Mouse (Mus musculus) pancreas, adult 10 weeks (tissue): ENCODE data around the gene Pdf. TPM values are rescaled to one million over a fixed set of nuclear protein-coding genes. Genes with fewer than 3 reads are reported as not detected.

Experiments used
- polyA plus RNA-seq: library from polyadenylated mRNA; stranded (reverse); fragments of 350-450 nt; fragmentation: Illumina TruSeq; extraction: RNeasy Lipid Tissue Mini Kit (QIAGEN cat#74804); gene quantifications from one replicate; pipeline ENCODE4 v1.2.3, GENCODE M21; 2015; ENCODE audit warnings: low read depth, low replicate concordance; ENCODE audit not compliant: insufficient read depth

The Pdf gene
- 7.7 TPM for polyA plus RNA-seq

DNA sequence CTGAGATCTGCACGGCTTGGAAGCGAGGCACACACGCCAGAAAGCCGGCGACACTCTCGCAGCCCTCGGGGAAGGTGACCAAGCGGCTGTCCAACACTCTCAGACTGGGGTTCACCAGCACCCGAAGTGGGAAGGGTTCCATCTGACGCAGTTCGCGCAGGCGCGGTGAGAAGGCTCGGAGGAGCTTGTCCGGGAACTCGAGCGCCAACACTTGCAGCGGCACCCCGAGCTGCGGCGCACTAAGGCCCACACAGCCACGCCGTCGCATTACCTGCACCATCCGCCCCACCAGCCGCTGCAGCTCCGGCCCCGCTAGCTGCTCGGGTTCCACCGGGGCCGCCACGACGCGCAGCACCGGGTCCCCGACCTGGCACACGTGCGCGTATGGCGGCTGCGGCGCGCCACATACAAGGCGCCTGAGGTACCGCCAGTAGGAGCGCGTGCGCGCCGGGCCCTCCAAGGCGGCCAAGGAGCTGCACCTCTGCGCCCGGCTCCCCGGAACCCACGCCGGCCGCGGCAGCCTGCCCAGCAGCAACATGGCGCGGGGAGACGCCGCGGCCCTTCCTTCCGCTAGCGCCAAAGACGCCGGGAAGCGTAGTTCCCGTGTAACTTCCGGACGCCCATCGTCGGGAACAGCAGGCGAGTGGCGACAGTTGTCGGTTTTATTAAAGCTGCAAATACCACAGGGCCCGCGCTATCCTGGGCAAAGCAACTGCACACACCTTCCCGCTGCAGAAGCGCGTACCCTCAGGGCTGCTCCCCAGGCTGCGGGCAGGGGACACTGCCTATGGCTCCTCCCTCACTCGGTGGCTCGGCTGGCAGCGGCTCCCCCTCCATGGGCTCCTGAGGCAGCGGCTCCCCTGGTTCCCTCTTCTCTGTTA is at the start of gene Pdf:
Gene Pdf (minus strand): TSS at position 554 of the 881 bp plus-strand sequence.

GRCm38 (mm10) chr8:107096366-107097036 is 48.1 kb upstream of the Pdf start, which contains the start of gene Terf2:
TSS of gene Terf2 (minus strand) at chr8:107096547.

GRCm38 (mm10) chr8:107065511-107066496 is 17.4 kb upstream of the Pdf start, which contains the start of gene Tmed6:
TSS of gene Tmed6 (minus strand) at chr8:107065644.

GRCm38 (mm10) chr8:107056076-107056972 is 7.9 kb upstream of the Pdf start, which contains the start of the genes Cog8 and Nip7:
TSS of gene Cog8 (minus strand) at chr8:107056689.
TSS of gene Nip7 (plus strand) at chr8:107056877.

DNA sequence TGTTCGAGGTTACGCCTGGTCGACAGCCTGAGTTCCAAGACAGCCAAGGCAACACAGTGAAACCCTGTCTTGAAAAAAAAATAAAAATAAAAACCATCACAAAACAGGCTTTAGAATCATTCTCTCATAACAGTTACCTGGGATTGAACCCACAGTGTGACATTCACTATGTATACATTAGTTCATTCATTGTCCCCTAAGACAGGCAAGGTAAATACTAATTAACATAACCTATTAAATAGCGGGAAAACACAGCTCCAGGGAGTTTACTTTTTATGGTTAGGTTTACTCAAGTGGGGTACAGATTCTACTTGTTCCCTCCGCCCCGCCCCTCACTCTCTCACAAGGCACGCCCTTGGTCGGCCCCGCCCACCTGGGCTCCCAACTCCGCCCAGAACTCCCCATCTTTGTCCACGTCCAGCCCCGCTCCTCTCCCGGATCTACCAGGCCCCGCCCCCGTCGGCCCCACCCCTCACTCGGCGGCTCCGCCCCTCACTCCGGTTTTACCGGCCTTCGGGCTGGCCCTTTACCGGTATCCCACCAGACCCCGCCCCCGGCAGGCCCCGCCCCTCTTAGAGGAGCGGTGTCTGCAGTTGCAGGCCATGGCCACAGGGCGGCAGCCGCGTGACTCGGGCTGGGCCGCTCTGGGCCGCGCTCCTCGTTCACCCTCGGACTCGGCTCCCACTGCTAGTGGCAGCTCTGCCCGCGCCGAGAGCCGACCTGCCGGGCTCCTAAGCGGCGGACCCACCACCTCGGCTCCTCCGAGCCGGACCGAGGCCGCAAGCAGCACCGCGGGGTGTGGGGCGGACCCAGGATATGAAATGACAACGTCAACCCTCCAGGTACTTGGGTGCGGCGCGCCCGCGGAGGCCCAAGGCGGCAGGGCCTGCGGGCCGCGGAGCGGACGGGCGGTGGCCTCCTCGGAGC is 17.5 kb downstream of the Pdf start, which contains the start of gene Vps4a:
Gene Vps4a (plus strand): TSS at position 573 of the 927 bp plus-strand sequence.

Other genes with a start within 250 kb of the Pdf start
- 0.52 TPM for gene Has3, start 178.4 kb downstream of the Pdf start, polyA plus RNA-seq
- gene Utp4, start 155.0 kb downstream of the Pdf start, polyA plus RNA-seq, result 7.5 TPM
- 4.1 TPM for gene Sntb2, start 112.9 kb downstream of the Pdf start, polyA plus RNA-seq
- gene Vps4a, start 17.4 kb downstream of the Pdf start, polyA plus RNA-seq, result 13.1 TPM
- gene Cog8, start 8.1 kb upstream of the Pdf start, polyA plus RNA-seq, result 8.9 TPM
- 5.0 TPM for gene Nip7, start 8.3 kb upstream of the Pdf start, polyA plus RNA-seq
- 159 TPM for gene Tmed6, start 17.0 kb upstream of the Pdf start, polyA plus RNA-seq
- 10.7 TPM for gene Terf2, start 47.9 kb upstream of the Pdf start, polyA plus RNA-seq
- 23.5 TPM for gene Cyb5b, start 102.0 kb upstream of the Pdf start, polyA plus RNA-seq
- gene Nfat5, start 244.9 kb upstream of the Pdf start, polyA plus RNA-seq, result 10.7 TPM